Mouse (Mus musculus) ES-Bruce4 (cell line): ENCODE data around the gene Igf1r.

Source experiments
- CTCF ChIP-seq: IDR thresholded peaks from one replicate; pipeline ENCODE4 v1.8.1; 2011; ENCODE audit warnings: low read depth, low read length
- POLR2A ChIP-seq: IDR thresholded peaks from one replicate; pipeline ENCODE4 v1.8.1; 2011; ENCODE audit warnings: low read length; ENCODE audit not compliant: insufficient read depth

GRCm38 (mm10) chr7:68061434-68061833, 108.8 kb downstream of the Igf1r start:
- TF ChIP-seq POLR2A = no peak
- no peak for TF ChIP-seq CTCF
